In genomic region chr13:17802880-17803279, GRCm38 (mm10) we compare ENCODE assay signal across 7 mouse cellular contexts. TPM values are rescaled to one million over a fixed set of nuclear protein-coding genes. Genes with fewer than 3 reads are reported as not detected.
DNase-seq lines count a peak whose midpoint lies in the region; ATAC-seq and TF ChIP-seq lines count a peak whose summit lies in the region.

No protein-coding gene starts in this region.

- peak overlapping the region; percentile 98 for H3K9ac ChIP-seq in lung, embryonic 16.5 days (ENCODE audit: low read length)
- peak overlapping the region; percentile 98 for H3K9ac ChIP-seq in limb, embryonic 12.5 days (replicated peaks)
- H3K9ac ChIP-seq in stomach, embryonic 14.5 days (replicated peaks; ENCODE audit: low read depth, low read length) = peak overlapping the region; percentile 99

- TF ChIP-seq CTCF in embryonic fibroblast, embryonic 13.5 days (IDR thresholded peaks at IDR 0.05; ENCODE audit: borderline replicate concordance, insufficient read depth, low read length) = no peak

- H3K36me3 ChIP-seq in lung, embryonic 16.5 days (ENCODE audit: control insufficient read depth, insufficient read depth, low read length) = no peaks in the 10 kb centered on the region
- H3K36me3 ChIP-seq in limb, embryonic 12.5 days = 0 out of 2 replicates have a peak, but pooled peaks cover 8% of the 10 kb centered on the region
- H3K36me3 ChIP-seq in stomach, embryonic 14.5 days (ENCODE audit: control insufficient read depth, insufficient read depth, low read length) = peaks cover 2% of the 10 kb centered on the region; the same call in 1 of the 2 replicates

- H3K4me1 ChIP-seq in lung, embryonic 16.5 days (replicated peaks; ENCODE audit: control insufficient read depth, insufficient read depth, low read length) = peaks cover 4% of the 10 kb centered on the region
- H3K4me1 ChIP-seq in embryonic fibroblast, embryonic 13.5 days (ENCODE audit: control insufficient read depth, insufficient read depth, low read length) = no peaks in the 10 kb centered on the region
- H3K4me1 ChIP-seq in limb, embryonic 12.5 days (replicated peaks) = peaks cover 5% of the 10 kb centered on the region
- H3K4me1 ChIP-seq in stomach, embryonic 14.5 days (ENCODE audit: control insufficient read depth, insufficient read depth, low read length) = peaks cover 8% of the 10 kb centered on the region; the same call in 1 of the 2 replicates

- no peak for DNase-seq in lung, adult 18-20 months
- no peak for DNase-seq in right cerebral cortex, postnatal 36 days (ENCODE audit: low spot score in 2 of 2)
- no peak for DNase-seq in cerebellum, adult 11 months

- H3K27ac ChIP-seq in lung, embryonic 16.5 days (ENCODE audit: low read length) = peak overlapping the region; percentile 98; the same call in 1 of the 2 replicates
- no peak overlapping the region for H3K27ac ChIP-seq in embryonic fibroblast, embryonic 13.5 days (ENCODE audit: insufficient read depth, low read length)
- H3K27ac ChIP-seq in limb, embryonic 12.5 days = peak overlapping the region; percentile 98
- H3K27ac ChIP-seq in stomach, embryonic 14.5 days (ENCODE audit: low read length) = peak overlapping the region; percentile 99

- TF ChIP-seq POLR2A in embryonic fibroblast, embryonic 13.5 days (IDR thresholded peaks at IDR 0.05; ENCODE audit: low read depth, low read length) = no peak

- no peaks in the 10 kb centered on the region for H3K9me3 ChIP-seq in lung, embryonic 16.5 days (ENCODE audit: control insufficient read depth, low read length)
- H3K9me3 ChIP-seq in limb, embryonic 12.5 days = no peaks in the 10 kb centered on the region
- no peaks in the 10 kb centered on the region for H3K9me3 ChIP-seq in stomach, embryonic 14.5 days (ENCODE audit: control insufficient read depth, low read depth, low read length)

- ATAC-seq in lung, embryonic 16.5 days (ENCODE audit: low read depth) = no peak
- ATAC-seq in limb, embryonic 12.5 days (ENCODE audit: insufficient number of reproducible peaks, insufficient read depth, low FRiP score, low TSS enrichment, low read depth) = no peak
- no peak for ATAC-seq in stomach, embryonic 14.5 days (ENCODE audit: insufficient number of reproducible peaks, insufficient read depth, low FRiP score, low read depth)

- peak overlapping the region; percentile 69 for H3K4me2 ChIP-seq in lung, embryonic 16.5 days (ENCODE audit: low read depth, low read length)
- peak overlapping the region; percentile 90 for H3K4me2 ChIP-seq in limb, embryonic 12.5 days
- peak overlapping the region; percentile 94 for H3K4me2 ChIP-seq in stomach, embryonic 14.5 days (replicated peaks; ENCODE audit: low read depth, low read length)

- under 1% methylated on average over 3 of the region's 3 CpGs for WGBS in lung, embryonic 16.5 days
- WGBS in limb, embryonic 12.5 days = 6% methylated on average over 3 of the region's 3 CpGs
- 2% methylated on average over 3 of the region's 3 CpGs for WGBS in stomach, embryonic 14.5 days

- H3K27me3 ChIP-seq in lung, embryonic 16.5 days (ENCODE audit: control insufficient read depth, insufficient read depth, low read depth, low read length) = no peaks in the 10 kb centered on the region
- no peaks in the 10 kb centered on the region for H3K27me3 ChIP-seq in limb, embryonic 12.5 days
- H3K27me3 ChIP-seq in stomach, embryonic 14.5 days (ENCODE audit: control insufficient read depth, insufficient read depth, low read length) = no peaks in the 10 kb centered on the region

- peak overlapping the region; percentile 100 for H3K4me3 ChIP-seq in lung, embryonic 16.5 days (ENCODE audit: low read length)
- H3K4me3 ChIP-seq in embryonic fibroblast, embryonic 13.5 days (ENCODE audit: insufficient read depth, low read length) = peak overlapping the region; percentile 96
- H3K4me3 ChIP-seq in limb, embryonic 12.5 days (replicated peaks) = peak overlapping the region; percentile 99
- H3K4me3 ChIP-seq in stomach, embryonic 14.5 days (ENCODE audit: low read depth, low read length) = peak overlapping the region; percentile 98

RNA-seq across cellular contexts. Expression of gene Cdk13, which starts 2.0 kb away (rescaled TPM):
- polyA plus RNA-seq in lung, embryonic 16.5 days (2015; fragmentation: Nextera tagmentation; extraction: Ambion mirVana) = 11.9 and 12.4 TPM in 2 replicates
- polyA plus RNA-seq in embryonic fibroblast, embryonic 13.5 days (2011; ENCODE audit: insufficient read length, low read depth, missing spikeins) = 53.4 and 57.8 TPM in 2 replicates
- 23.1 and 26.6 TPM in 2 replicates for polyA plus RNA-seq in limb, embryonic 12.5 days (2016; fragmentation: Nextera tagmentation; extraction: Ambion mirVana)
- 27.5 and 27.8 TPM in 2 replicates for polyA plus RNA-seq in stomach, embryonic 14.5 days (2014; fragmentation: Nextera tagmentation; extraction: Ambion mirVana)
